Mouse (Mus musculus) kidney, embryonic 16.5 days (tissue): ENCODE results near the gene Csrp1. TPM values are rescaled to one million over a fixed set of nuclear protein-coding genes. Genes with fewer than 3 reads are reported as not detected.

ENCODE experiments used
- ATAC-seq: fragments of 200-750 bp; cut with Nextera tagmentation; 2 replicates; pipeline ENCODE4 v1.8.0; 2017; ENCODE audit warnings: moderate TSS enrichment; ENCODE audit not compliant: low FRiP score, low TSS enrichment
- H3K27ac ChIP-seq: fragments of 300-500 bp; sonication (generic); 2 replicates; pipeline ENCODE4 v1.5.1; 2014; ENCODE audit warnings: low read length
- H3K27me3 ChIP-seq: fragments of 300-500 bp; sonication (generic); 2 replicates; pipeline ENCODE4 v1.6.1; 2014; ENCODE audit warnings: low read length, control low read depth, mixed read lengths; ENCODE audit not compliant: insufficient read depth
- H3K36me3 ChIP-seq: fragments of 300-500 bp; sonication (generic); 2 replicates; pipeline ENCODE4 v1.6.1; 2014; ENCODE audit warnings: low read length, control low read depth, mixed read lengths; ENCODE audit not compliant: insufficient read depth
- H3K4me1 ChIP-seq: fragments of 300-500 bp; sonication (generic); 2 replicates; pipeline ENCODE4 v1.6.1; 2014; ENCODE audit warnings: low read length, control low read depth, mixed read lengths; ENCODE audit not compliant: insufficient read depth
- H3K4me2 ChIP-seq: fragments of 300-500 bp; sonication (generic); replicated peaks from 2 replicates; pipeline ENCODE4 v1.6.1; 2014; ENCODE audit warnings: low read depth, low read length
- H3K4me3 ChIP-seq: fragments of 300-500 bp; sonication (generic); 2 replicates; pipeline ENCODE4 v1.5.1; 2014; ENCODE audit warnings: mild to moderate bottlenecking, low read length
- H3K9ac ChIP-seq: fragments of 300-500 bp; sonication (generic); replicated peaks from 2 replicates; pipeline ENCODE4 v1.6.1; 2014; ENCODE audit warnings: low read length
- H3K9me3 ChIP-seq: fragments of 300-500 bp; sonication (generic); 2 replicates; pipeline ENCODE4 v1.6.1; 2016; ENCODE audit warnings: low read length, control low read depth
- WGBS: fragments of 180-500 bp; shearing (Covaris S2); extraction: QIAGEN DNeasy Blood & Tissue Kit; methylation state at CpG from one replicate; pipeline ENCODE4 v1.1.7; 2014; 5-methylcytosine and 5-hydroxymethylcytosine counted together
- polyA plus RNA-seq: library from polyadenylated mRNA; unstranded; fragments of >200 nt; fragmentation: Nextera tagmentation; extraction: Ambion mirVana; gene quantifications from 2 replicates; pipeline ENCODE4 v1.2.1, GENCODE M21; 2015

Csrp1 gene
- polyA plus RNA-seq, 1 experiment from 2014 or later = 157 TPM

DNA sequence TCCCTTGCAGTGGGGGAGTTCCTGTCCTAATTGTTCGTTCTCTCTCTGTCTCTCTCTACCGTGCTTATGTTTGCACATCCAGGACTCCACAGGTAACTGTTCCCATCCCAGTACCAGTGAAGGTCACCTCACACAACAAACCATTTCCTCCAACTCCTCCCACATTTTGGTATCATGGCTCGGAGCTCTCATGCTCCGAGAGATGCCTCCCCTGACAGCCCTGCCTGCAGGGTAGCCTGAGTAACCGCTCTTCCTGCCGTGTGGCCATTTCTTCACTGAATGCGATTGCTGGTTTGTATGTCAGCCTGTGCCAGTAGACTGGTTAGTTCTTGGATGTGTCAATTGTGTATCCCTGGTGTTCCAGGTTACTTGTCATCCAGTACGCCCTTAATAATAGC is 51.7 kb downstream of the Csrp1 start:
- no peak overlapping the region for H3K4me3 ChIP-seq
- peaks cover 64% of the 10 kb centered on the region for H3K4me1 ChIP-seq
- H3K36me3 ChIP-seq = peaks cover 15% of the 10 kb centered on the region; the same call in 1 of the 2 replicates
- H3K27me3 ChIP-seq = no peaks in the 10 kb centered on the region
- 48% methylated on average over 8 of the region's 8 CpGs for WGBS
- H3K27ac ChIP-seq = 0 out of 2 replicates have a peak overlapping the region, but pooled peaks have one; percentile 25
- ATAC-seq = no peak
- H3K9me3 ChIP-seq = no peaks in the 10 kb centered on the region
- H3K4me2 ChIP-seq = no peak overlapping the region
- H3K9ac ChIP-seq = no peak overlapping the region

DNA sequence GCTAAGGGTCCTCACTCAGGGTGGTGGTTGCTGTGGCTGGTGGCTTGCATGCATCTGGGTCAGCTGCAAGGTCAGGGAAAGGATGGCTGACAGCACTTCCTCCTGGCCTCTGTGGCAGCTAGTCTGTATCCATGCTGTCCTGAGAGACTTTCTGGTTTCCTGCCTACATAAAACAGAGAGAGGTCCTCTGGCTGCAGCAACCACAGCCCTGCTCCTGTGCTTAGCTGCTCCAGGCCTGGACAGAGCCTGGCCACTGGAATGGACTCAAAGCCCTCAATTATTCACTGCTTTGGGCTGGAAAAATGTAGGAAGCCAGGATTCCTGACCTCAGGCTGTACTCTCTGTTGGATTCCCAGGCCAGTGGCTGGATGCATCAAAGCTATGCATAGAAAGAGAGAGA is 56.7 kb downstream of the Csrp1 start:
- H3K27me3 ChIP-seq = no peaks in the 10 kb centered on the region
- H3K27ac ChIP-seq = peak overlapping the region; percentile 66
- no peaks in the 10 kb centered on the region for H3K36me3 ChIP-seq
- ATAC-seq = no peak
- H3K9me3 ChIP-seq = no peaks in the 10 kb centered on the region
- H3K4me2 ChIP-seq = no peak overlapping the region
- H3K4me3 ChIP-seq = no peak overlapping the region
- 0 out of 2 replicates have a peak overlapping the region, but pooled peaks have one; percentile 4 for H3K9ac ChIP-seq
- H3K4me1 ChIP-seq = peaks cover 56% of the 10 kb centered on the region

DNA sequence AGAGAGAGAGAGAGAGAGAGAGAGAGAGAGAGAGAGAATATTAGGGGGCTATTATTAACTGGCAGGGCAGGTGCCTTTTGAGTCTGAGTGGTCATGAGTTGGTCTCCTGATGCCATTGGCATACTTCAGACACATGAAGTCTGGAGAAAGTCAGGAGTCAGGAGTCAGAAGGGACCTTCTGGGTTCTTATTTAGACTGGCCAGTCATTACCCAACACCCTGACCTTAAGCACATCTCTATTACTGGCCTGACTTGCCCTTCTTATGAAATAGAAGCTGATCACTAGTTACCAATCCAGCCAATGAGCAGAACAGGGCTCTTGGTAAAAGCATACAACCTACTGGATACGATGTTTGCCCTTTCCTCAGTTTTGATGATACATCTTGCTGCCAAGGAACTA is 57.2 kb downstream of the Csrp1 start:
- Histone ChIP-seq H3K4me2 (no peak overlapping the region), H3K9me3 (no peaks in the 10 kb centered on the region), H3K36me3 (no peaks in the 10 kb centered on the region), H3K4me1 (peaks cover 53% of the 10 kb centered on the region), H3K4me3 (no peak overlapping the region), H3K27me3 (no peaks in the 10 kb centered on the region), H3K9ac (no peak overlapping the region), H3K27ac (no peak overlapping the region)
- no peak for ATAC-seq
- WGBS = 85% methylated on average over 1 of the region's 1 CpGs

DNA sequence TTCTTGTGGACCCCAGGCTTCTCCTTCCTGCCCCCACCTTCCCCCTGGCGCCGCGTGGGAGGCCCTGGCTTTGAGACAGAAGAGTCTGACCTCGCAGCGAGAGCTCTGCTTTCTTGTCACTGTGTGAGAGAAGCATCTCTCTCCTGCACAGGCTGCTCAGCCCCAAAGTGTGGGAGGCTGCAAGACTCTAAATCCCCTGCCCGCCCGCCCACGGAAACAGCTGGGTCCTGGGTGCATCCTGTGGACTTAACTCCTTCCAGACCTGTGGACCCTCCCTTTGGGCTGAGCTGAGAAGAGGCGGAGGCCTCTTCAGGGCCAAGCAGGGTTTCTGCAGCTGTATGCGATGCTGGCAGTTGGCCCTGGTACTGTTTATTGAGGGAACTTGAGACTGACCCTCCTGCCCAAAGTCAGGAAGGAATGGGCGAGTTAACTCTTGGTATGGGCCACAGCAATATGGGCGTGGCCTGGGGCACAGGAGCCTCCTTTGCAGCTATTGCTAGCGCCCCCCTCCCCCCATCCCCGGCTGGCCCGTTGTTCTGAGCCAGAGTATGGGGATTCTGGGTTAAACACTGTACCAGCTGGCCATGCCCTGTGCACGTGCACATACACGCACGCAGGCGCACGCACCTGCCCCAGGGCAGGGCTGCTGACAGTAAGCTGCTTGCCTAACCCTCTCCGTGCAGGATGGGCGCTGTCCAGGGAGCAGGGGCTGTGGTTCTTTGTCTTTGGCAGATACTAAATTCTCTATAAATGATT is 59.1 kb downstream of the Csrp1 start, which contains the start of gene Tnni1:
Gene Tnni1 (plus strand): TSS at position 655 of the 756 bp plus-strand sequence.
- H3K27ac ChIP-seq = peak within 1 kb of the TSS; percentile 87
- H3K9ac ChIP-seq = peak within 1 kb of the TSS; percentile 25
- 10% methylated on average over 22 of the region's 22 CpGs for WGBS
- no peak within 1 kb of the TSS for H3K4me3 ChIP-seq
- H3K36me3 ChIP-seq = no peaks in the 10 kb centered on the region
- peak; percentile 87 for ATAC-seq
- H3K4me2 ChIP-seq = peak within 1 kb of the TSS; percentile 30
- H3K27me3 ChIP-seq = no peaks in the 10 kb centered on the region
- peaks cover 55% of the 10 kb centered on the region for H3K4me1 ChIP-seq
- no peaks in the 10 kb centered on the region for H3K9me3 ChIP-seq

DNA sequence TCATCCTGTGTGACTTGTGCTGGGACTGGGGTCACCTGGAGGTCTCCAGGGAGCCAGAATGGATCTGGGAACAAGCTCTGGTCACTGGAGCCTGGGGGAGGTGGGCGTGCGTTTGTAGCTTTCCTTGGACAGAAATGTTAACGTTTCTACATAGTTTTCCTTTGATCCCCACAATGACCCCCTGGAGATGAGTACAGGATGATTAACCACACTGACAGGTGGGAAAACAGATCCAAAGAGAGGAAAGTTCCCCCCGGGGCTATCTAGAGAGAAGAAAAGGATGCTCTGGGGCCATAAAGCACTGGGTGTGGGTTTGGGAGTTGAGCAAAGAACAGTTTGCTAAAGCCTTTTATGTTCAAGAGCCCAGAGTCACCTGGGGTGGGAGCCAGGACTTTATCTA is 60.8 kb downstream of the Csrp1 start:
- no peak overlapping the region for H3K4me2 ChIP-seq
- no peak overlapping the region for H3K27ac ChIP-seq

GRCm38 (mm10) chr1:135781220-135781619 is 61.4 kb downstream of the Csrp1 start:
- no peak for ATAC-seq
- H3K27ac ChIP-seq = no peak overlapping the region

More for the DNA sequence above, 60.8 kb downstream of the Csrp1 start:
- no peaks in the 10 kb centered on the region for H3K9me3 ChIP-seq
- no peaks in the 10 kb centered on the region for H3K27me3 ChIP-seq
- H3K4me3 ChIP-seq = no peak overlapping the region
- ATAC-seq = no peak
- peaks cover 55% of the 10 kb centered on the region for H3K4me1 ChIP-seq
- H3K9ac ChIP-seq = no peak overlapping the region; the same call in 1 of the 2 replicates
- WGBS = 20% methylated on average over 4 of the region's 4 CpGs
- no peaks in the 10 kb centered on the region for H3K36me3 ChIP-seq

DNA sequence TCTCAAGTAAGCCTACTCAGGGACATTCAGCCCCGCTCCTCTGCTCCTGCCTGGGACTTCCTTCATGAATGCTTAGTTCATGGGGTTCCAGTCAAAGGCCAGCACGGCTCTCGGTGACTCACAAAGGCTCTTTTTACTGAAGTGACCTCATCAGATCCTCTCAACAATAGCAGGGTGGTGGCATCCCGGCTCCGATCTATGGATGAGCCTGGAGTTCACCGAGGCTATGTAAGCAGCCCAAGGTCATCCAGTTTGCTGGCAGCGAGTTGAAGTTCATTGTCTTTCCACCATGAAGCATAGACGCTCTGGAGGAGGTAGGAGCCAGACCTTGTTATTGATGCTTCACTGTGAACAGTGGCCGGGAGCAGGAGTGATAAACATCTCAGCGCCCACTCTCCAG is 63.0 kb downstream of the Csrp1 start:
- Histone ChIP-seq H3K27me3 (no peaks in the 10 kb centered on the region), H3K36me3 (no peaks in the 10 kb centered on the region), H3K4me3 (no peak overlapping the region), H3K9me3 (no peaks in the 10 kb centered on the region), H3K27ac (no peak overlapping the region), H3K4me2 (no peak overlapping the region), H3K4me1 (peaks cover 36% of the 10 kb centered on the region), H3K9ac (no peak overlapping the region)
- ATAC-seq = no peak
- 61% methylated on average over 10 of the region's 10 CpGs for WGBS

More at GRCm38 (mm10) chr1:135781220-135781619, 61.4 kb downstream of the Csrp1 start:
- H3K36me3 ChIP-seq = no peaks in the 10 kb centered on the region
- peaks cover 49% of the 10 kb centered on the region for H3K4me1 ChIP-seq
- 12% methylated on average over 13 of the region's 13 CpGs for WGBS
- no peak overlapping the region for H3K4me3 ChIP-seq
- H3K9ac ChIP-seq = peak overlapping the region; percentile 34; the same call in 1 of the 2 replicates
- no peaks in the 10 kb centered on the region for H3K27me3 ChIP-seq
- no peaks in the 10 kb centered on the region for H3K9me3 ChIP-seq
- H3K4me2 ChIP-seq = no peak overlapping the region

DNA sequence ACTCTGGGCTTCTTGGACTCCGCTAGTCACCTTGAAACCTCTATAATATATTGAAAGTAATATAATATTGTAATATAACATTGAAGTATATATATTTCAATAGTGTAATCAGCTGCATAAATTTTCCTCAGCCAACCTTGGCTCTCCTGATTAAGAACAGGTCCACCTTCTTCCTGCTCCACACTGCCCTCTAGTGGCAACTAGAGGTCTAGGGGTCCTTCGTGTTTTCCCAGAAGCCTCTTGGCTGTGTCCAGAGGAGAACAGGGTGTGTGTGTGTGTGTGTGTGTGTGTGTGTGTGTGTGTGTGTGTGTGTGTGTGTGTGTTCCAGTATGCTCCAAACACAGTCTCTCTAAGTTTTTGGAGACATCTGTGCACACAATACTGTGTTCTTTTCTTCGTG is 67.9 kb downstream of the Csrp1 start:
- 46% methylated on average over 3 of the region's 3 CpGs for WGBS
- no peak overlapping the region; the same call in 1 of the 2 replicates for H3K27ac ChIP-seq
- peaks cover 16% of the 10 kb centered on the region for H3K4me1 ChIP-seq
- H3K9ac ChIP-seq = no peak overlapping the region
- H3K9me3 ChIP-seq = no peaks in the 10 kb centered on the region
- no peaks in the 10 kb centered on the region for H3K27me3 ChIP-seq
- peak; percentile 17; the same call in 1 of the 2 replicates for ATAC-seq
- H3K4me3 ChIP-seq = no peak overlapping the region
- no peak overlapping the region for H3K4me2 ChIP-seq
- H3K36me3 ChIP-seq = no peaks in the 10 kb centered on the region

GRCm38 (mm10) chr1:135788708-135789107 is 68.8 kb downstream of the Csrp1 start:
- Histone ChIP-seq H3K36me3 (no peaks in the 10 kb centered on the region), H3K9me3 (no peaks in the 10 kb centered on the region), H3K4me1 (peaks cover 19% of the 10 kb centered on the region), H3K27ac (peak overlapping the region; percentile 56; the same call in 1 of the 2 replicates), H3K27me3 (no peaks in the 10 kb centered on the region), H3K4me2 (peak overlapping the region; percentile 40), H3K4me3 (peak overlapping the region; percentile 19; the same call in 1 of the 2 replicates), H3K9ac (no peak overlapping the region)
- peak; percentile 32; the same call in 1 of the 2 replicates for ATAC-seq
- 3% methylated on average over 10 of the region's 10 CpGs for WGBS

GRCm38 (mm10) chr1:135789815-135790214 is 70.0 kb downstream of the Csrp1 start:
- Histone ChIP-seq H3K9me3 (no peaks in the 10 kb centered on the region), H3K9ac (no peak overlapping the region), H3K27ac (no peak overlapping the region), H3K4me2 (no peak overlapping the region), H3K4me3 (no peak overlapping the region), H3K27me3 (no peaks in the 10 kb centered on the region), H3K4me1 (peaks cover 30% of the 10 kb centered on the region), H3K36me3 (no peaks in the 10 kb centered on the region)
- 11% methylated on average over 5 of the region's 5 CpGs for WGBS
- ATAC-seq = no peak
